Comparison of ENCODE assay signal across 8 mouse cellular contexts in genomic region chr4:3069341-3069740, GRCm38 (mm10).
A peak's percentile ranks its signal among the peaks of the same experiment; 100 is the strongest.
DNase-seq lines count a peak whose midpoint lies in the region; ATAC-seq and TF ChIP-seq lines count a peak whose summit lies in the region.

No protein-coding gene starts in this region.

- H3K27ac ChIP-seq in forebrain, embryonic 12.5 days = no peak overlapping the region
- no peak overlapping the region for H3K27ac ChIP-seq in forebrain, embryonic 10.5 days
- no peak overlapping the region for H3K27ac ChIP-seq in limb, embryonic 14.5 days (replicated peaks; ENCODE audit: low read depth, low read length)
- no peak overlapping the region for H3K27ac ChIP-seq in neural tube, embryonic 14.5 days (ENCODE audit: low read depth, low read length)

- no peak overlapping the region for H3K4me3 ChIP-seq in forebrain, embryonic 12.5 days (replicated peaks)
- H3K4me3 ChIP-seq in forebrain, embryonic 10.5 days = no peak overlapping the region
- no peak overlapping the region for H3K4me3 ChIP-seq in limb, embryonic 14.5 days (replicated peaks; ENCODE audit: low read length)
- no peak overlapping the region for H3K4me3 ChIP-seq in neural tube, embryonic 14.5 days (ENCODE audit: low read depth, low read length)

- H3K9ac ChIP-seq in forebrain, embryonic 12.5 days = no peak overlapping the region
- H3K9ac ChIP-seq in limb, embryonic 14.5 days (ENCODE audit: low read depth, low read length, severe bottlenecking) = no peak overlapping the region
- no peak overlapping the region for H3K9ac ChIP-seq in neural tube, embryonic 14.5 days (replicated peaks; ENCODE audit: low read depth, low read length)

- DNase-seq in forebrain, embryonic 10.5 days (ENCODE audit: extremely low spot score, low spot score) = no peak
- DNase-seq in ovary, adult 18-20 months (ENCODE audit: low spot score) = peak; percentile 0
- DNase-seq in ovary, postnatal 36 days (ENCODE audit: low spot score) = no peak
- DNase-seq in limb, embryonic 14.5 days (ENCODE audit: low spot score) = no peak
- DNase-seq in layer of hippocampus, adult 11-12 months (ENCODE audit: low spot score) = no peak
- DNase-seq in adrenal gland, postnatal 10 days = no peak

- peaks cover 80% of the 10 kb centered on the region for H3K9me3 ChIP-seq in forebrain, embryonic 12.5 days
- H3K9me3 ChIP-seq in forebrain, embryonic 10.5 days = peaks cover 85% of the 10 kb centered on the region
- H3K9me3 ChIP-seq in limb, embryonic 14.5 days (ENCODE audit: control insufficient read depth, low read length) = peaks cover 70% of the 10 kb centered on the region
- peaks cover 56% of the 10 kb centered on the region for H3K9me3 ChIP-seq in neural tube, embryonic 14.5 days (ENCODE audit: control insufficient read depth, low read length)

- no peak overlapping the region for H3K4me2 ChIP-seq in forebrain, embryonic 12.5 days
- H3K4me2 ChIP-seq in limb, embryonic 14.5 days (replicated peaks; ENCODE audit: low read depth, low read length, severe bottlenecking) = no peak overlapping the region
- no peak overlapping the region for H3K4me2 ChIP-seq in neural tube, embryonic 14.5 days (ENCODE audit: low read depth, low read length)

- no peaks in the 10 kb centered on the region for H3K4me1 ChIP-seq in forebrain, embryonic 12.5 days
- no peaks in the 10 kb centered on the region for H3K4me1 ChIP-seq in forebrain, embryonic 10.5 days
- H3K4me1 ChIP-seq in limb, embryonic 14.5 days (ENCODE audit: control insufficient read depth, insufficient read depth, low read length) = no peaks in the 10 kb centered on the region
- H3K4me1 ChIP-seq in neural tube, embryonic 14.5 days (ENCODE audit: control insufficient read depth, insufficient read depth, low read length) = no peaks in the 10 kb centered on the region

- H3K36me3 ChIP-seq in forebrain, embryonic 12.5 days (replicated peaks) = 0 out of 2 replicates have a peak, but pooled peaks cover 5% of the 10 kb centered on the region
- H3K36me3 ChIP-seq in forebrain, embryonic 10.5 days (replicated peaks) = no peaks in the 10 kb centered on the region
- no peaks in the 10 kb centered on the region for H3K36me3 ChIP-seq in limb, embryonic 14.5 days (ENCODE audit: control insufficient read depth, insufficient read depth, low read length)
- H3K36me3 ChIP-seq in neural tube, embryonic 14.5 days (ENCODE audit: control insufficient read depth, insufficient read depth, low read length) = no peaks in the 10 kb centered on the region

- TF ChIP-seq POLR2A in limb, embryonic 14.5 days (IDR thresholded peaks at IDR 0.05; ENCODE audit: borderline replicate concordance, extremely low read depth, insufficient read depth, insufficient read length) = no peak

- H3K27me3 ChIP-seq in forebrain, embryonic 12.5 days = no peaks in the 10 kb centered on the region
- H3K27me3 ChIP-seq in forebrain, embryonic 10.5 days (ENCODE audit: poor library complexity, severe bottlenecking) = no peaks in the 10 kb centered on the region
- no peaks in the 10 kb centered on the region for H3K27me3 ChIP-seq in limb, embryonic 14.5 days (ENCODE audit: control insufficient read depth, insufficient read depth, low read length)
- no peaks in the 10 kb centered on the region for H3K27me3 ChIP-seq in neural tube, embryonic 14.5 days (ENCODE audit: control insufficient read depth, insufficient read depth, low read length)

- 46% methylated on average over 1 of the region's 1 CpGs for WGBS in forebrain, embryonic 12.5 days
- WGBS in forebrain, embryonic 10.5 days = 49% methylated on average over 1 of the region's 1 CpGs
- 71% methylated on average over 1 of the region's 1 CpGs for WGBS in limb, embryonic 14.5 days
- 73% methylated on average over 1 of the region's 1 CpGs for WGBS in neural tube, embryonic 14.5 days

- ATAC-seq in forebrain, embryonic 12.5 days (ENCODE audit: low FRiP score) = peak; percentile 16; the same call in 1 of the 2 replicates
- peak; percentile 28 for ATAC-seq in limb, embryonic 14.5 days (ENCODE audit: low FRiP score, low read depth)
- ATAC-seq in neural tube, embryonic 14.5 days (ENCODE audit: low read depth) = peak; percentile 16; the same call in 1 of the 2 replicates
